In genomic region chr14:23378351-23379087, GRCm38 (mm10) we compare ENCODE assay signal across 12 mouse cellular contexts.
DNase-seq lines count a peak whose midpoint lies in the region; ATAC-seq lines count a peak whose summit lies in the region.
"Had no signal": no experiment of that assay in that cellular context is flagged by ENCODE, and none has a peak within 500 bp of the region (broad histone marks: within the 10 kb centered on the region; RNA-seq: fewer than 3 reads in every experiment).

No protein-coding gene starts in this region.

- H3K27ac ChIP-seq in heart, embryonic 10.5 days = 0 out of 2 replicates have a peak overlapping the region, but pooled peaks have one; percentile 36
- H3K27ac ChIP-seq in embryonic facial prominence, embryonic 10.5 days (replicated peaks) = peak overlapping the region; percentile 55
- H3K27ac ChIP-seq in hindbrain, embryonic 12.5 days = peak overlapping the region; percentile 40; the same call in 1 of the 2 replicates
- 0 out of 2 replicates have a peak overlapping the region, but pooled peaks have one; percentile 26 for H3K27ac ChIP-seq in midbrain, embryonic 12.5 days (replicated peaks)
- H3K27ac ChIP-seq: limb, embryonic 15.5 days had no signal

- DNase-seq in heart, embryonic 10.5 days (ENCODE audit: low spot score) = peak; percentile 58
- no peak for DNase-seq in heart, postnatal 36 days
- DNase-seq in embryonic facial prominence, embryonic 10.5 days (ENCODE audit: low spot score) = peak; percentile 50
- no peak for DNase-seq in heart, postnatal 25 days (ENCODE audit: low spot score)
- DNase-seq in gastrocnemius, postnatal 10 days = no peak
- no peak for DNase-seq in kidney, postnatal 10 days
- DNase-seq: gastrocnemius, postnatal 25 days; layer of hippocampus, adult 9-11 months; thymus, postnatal 4 days had no signal

- no peaks in the 10 kb centered on the region for H3K9me3 ChIP-seq in heart, embryonic 10.5 days
- no peaks in the 10 kb centered on the region for H3K9me3 ChIP-seq in embryonic facial prominence, embryonic 10.5 days
- no peaks in the 10 kb centered on the region for H3K9me3 ChIP-seq in hindbrain, embryonic 12.5 days (replicated peaks)
- no peaks in the 10 kb centered on the region for H3K9me3 ChIP-seq in midbrain, embryonic 12.5 days
- H3K9me3 ChIP-seq: limb, embryonic 15.5 days had no signal

- intact Hi-C loops in heart, postnatal 36 days (cut with DNase I) = no loop called here
- intact Hi-C loops in heart, postnatal 25 days (cut with DNase I) = no loop called here

- H3K4me1 ChIP-seq in heart, embryonic 10.5 days = peaks cover 13% of the 10 kb centered on the region
- peaks cover 22% of the 10 kb centered on the region for H3K4me1 ChIP-seq in embryonic facial prominence, embryonic 10.5 days
- H3K4me1 ChIP-seq in hindbrain, embryonic 12.5 days = peaks cover 17% of the 10 kb centered on the region
- H3K4me1 ChIP-seq in midbrain, embryonic 12.5 days = peaks cover 13% of the 10 kb centered on the region

- no peak overlapping the region for H3K4me3 ChIP-seq in heart, embryonic 10.5 days
- H3K4me3 ChIP-seq in embryonic facial prominence, embryonic 10.5 days = no peak overlapping the region
- H3K4me3 ChIP-seq in hindbrain, embryonic 12.5 days = no peak overlapping the region
- H3K4me3 ChIP-seq in midbrain, embryonic 12.5 days = no peak overlapping the region
- H3K4me3 ChIP-seq: limb, embryonic 15.5 days had no signal

- no peak overlapping the region for H3K9ac ChIP-seq in hindbrain, embryonic 12.5 days
- no peak overlapping the region for H3K9ac ChIP-seq in midbrain, embryonic 12.5 days (replicated peaks)
- H3K9ac ChIP-seq: limb, embryonic 15.5 days had no signal

- 68% methylated on average over 6 of the region's 6 CpGs for WGBS in heart, embryonic 10.5 days
- WGBS in embryonic facial prominence, embryonic 10.5 days = 12% methylated on average over 6 of the region's 6 CpGs
- WGBS in hindbrain, embryonic 12.5 days = 19% methylated on average over 6 of the region's 6 CpGs
- 13% methylated on average over 6 of the region's 6 CpGs for WGBS in midbrain, embryonic 12.5 days

- H3K27me3 ChIP-seq in heart, embryonic 10.5 days (ENCODE audit: insufficient read depth, poor library complexity, severe bottlenecking) = no peaks in the 10 kb centered on the region
- H3K27me3 ChIP-seq in embryonic facial prominence, embryonic 10.5 days (replicated peaks; ENCODE audit: low read depth, poor library complexity, severe bottlenecking) = peaks cover 73% of the 10 kb centered on the region
- H3K27me3 ChIP-seq in hindbrain, embryonic 12.5 days = peaks cover 3% of the 10 kb centered on the region
- H3K27me3 ChIP-seq in midbrain, embryonic 12.5 days = peaks cover 49% of the 10 kb centered on the region
- H3K27me3 ChIP-seq: limb, embryonic 15.5 days had no signal

- peak; percentile 75 for ATAC-seq in hindbrain, embryonic 12.5 days (ENCODE audit: low FRiP score)
- peak; percentile 89 for ATAC-seq in midbrain, embryonic 12.5 days (ENCODE audit: low FRiP score, low read depth)

- no peak overlapping the region for H3K4me2 ChIP-seq in hindbrain, embryonic 12.5 days (replicated peaks)
- H3K4me2 ChIP-seq in midbrain, embryonic 12.5 days (replicated peaks) = no peak overlapping the region
- H3K4me2 ChIP-seq: limb, embryonic 15.5 days had no signal

- H3K36me3 ChIP-seq in heart, embryonic 10.5 days = no peaks in the 10 kb centered on the region
- no peaks in the 10 kb centered on the region for H3K36me3 ChIP-seq in embryonic facial prominence, embryonic 10.5 days (replicated peaks)
- no peaks in the 10 kb centered on the region for H3K36me3 ChIP-seq in hindbrain, embryonic 12.5 days
- H3K36me3 ChIP-seq in midbrain, embryonic 12.5 days = no peaks in the 10 kb centered on the region
- H3K36me3 ChIP-seq: limb, embryonic 15.5 days had no signal

Comparison
In these comparisons a context has a peak if more than half of its experiments do, and no peak if none do; other contexts are left out.
1. DNase-seq: peak in heart, embryonic 10.5 days (single experiment) and embryonic facial prominence, embryonic 10.5 days (single experiment); none in heart, postnatal 36 days (0 of 2), heart, postnatal 25 days (single experiment), gastrocnemius, postnatal 10 days (single experiment) and kidney, postnatal 10 days (single experiment).
2. Peak in every context shown above with its lines, with median percentiles within 50 percentile points of each other: H3K27ac ChIP-seq.